9 mouse cellular contexts compared by ENCODE assay signal in the genomic region with DNA sequence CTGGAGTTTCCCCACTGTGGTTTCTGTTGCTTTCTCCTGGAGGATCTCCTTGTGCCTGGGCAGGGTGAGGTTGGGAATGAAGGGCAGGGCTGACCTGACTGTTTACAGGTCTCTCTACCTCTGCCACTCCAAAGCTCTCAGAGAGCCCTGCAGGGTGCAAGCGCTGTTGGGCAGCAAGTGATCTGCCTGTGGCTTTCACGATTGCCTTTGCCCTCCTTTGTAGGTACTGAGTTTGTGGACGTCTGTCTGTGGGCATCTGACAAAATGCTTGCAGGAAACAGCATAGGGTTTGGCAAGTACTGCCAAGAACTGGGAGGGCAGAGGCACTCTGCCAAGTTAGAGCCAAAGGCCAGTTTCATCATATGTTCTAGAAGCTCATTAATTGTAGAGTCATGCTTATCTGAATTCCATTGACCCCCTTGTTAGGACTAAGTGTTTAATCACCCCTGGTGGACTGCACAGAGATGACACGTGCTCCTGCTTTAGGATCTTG. TPM values are rescaled to one million over a fixed set of nuclear protein-coding genes. Genes with fewer than 3 reads are reported as not detected.
DNase-seq lines count a peak whose midpoint lies in the region; ATAC-seq and TF ChIP-seq lines count a peak whose summit lies in the region.
"Had no signal": no experiment of that assay in that cellular context is flagged by ENCODE, and none has a peak within 500 bp of the region (broad histone marks: within the 10 kb centered on the region; RNA-seq: fewer than 3 reads in every experiment).

No protein-coding gene starts in this region.

- H3K4me1 ChIP-seq in liver, postnatal 0 days (ENCODE audit: insufficient read depth) = peaks cover 14% of the 10 kb centered on the region
- H3K4me1 ChIP-seq in bone marrow, adult 2 months (ENCODE audit: control insufficient read depth, insufficient read depth, low read length) = peaks cover 4% of the 10 kb centered on the region; the same call in 1 of the 2 replicates
- peaks cover 6% of the 10 kb centered on the region for H3K4me1 ChIP-seq in kidney, adult 2 months (ENCODE audit: control insufficient read depth, insufficient read depth, low read length)

- intact Hi-C loops in left cerebral cortex, postnatal 25 days (cut with DNase I) = no loop called here

- H3K9me3 ChIP-seq in liver, postnatal 0 days (ENCODE audit: low read length) = no peaks in the 10 kb centered on the region

- H3K4me2 ChIP-seq in liver, postnatal 0 days (ENCODE audit: low read depth, low read length) = peak overlapping the region; percentile 23

- no peak for TF ChIP-seq CTCF in liver, postnatal 0 days (IDR thresholded peaks at IDR 0.05; ENCODE audit: low read depth)
- TF ChIP-seq CTCF in bone marrow, adult 2 months (IDR thresholded peaks at IDR 0.05; ENCODE audit: control insufficient read depth, insufficient read depth, low read length) = no peak
- TF ChIP-seq CTCF in kidney, adult 2 months (conservative IDR thresholded peaks at IDR 0.05; ENCODE audit: insufficient read depth, insufficient read length, low read depth, low read length) = no peak

- no peak for TF ChIP-seq EP300 in liver, postnatal 0 days (IDR thresholded peaks at IDR 0.05; ENCODE audit: low read depth)

- no peaks in the 10 kb centered on the region for H3K27me3 ChIP-seq in liver, postnatal 0 days (ENCODE audit: insufficient read depth, low read length)
- no peaks in the 10 kb centered on the region for H3K27me3 ChIP-seq in kidney, adult 2 months (replicated peaks; ENCODE audit: control insufficient read depth, insufficient read depth, low read length)

- no peak overlapping the region for H3K4me3 ChIP-seq in liver, postnatal 0 days (ENCODE audit: low read depth, low read length)
- H3K4me3 ChIP-seq in bone marrow, adult 2 months (replicated peaks; ENCODE audit: control insufficient read depth, low read depth, low read length) = no peak overlapping the region
- H3K4me3 ChIP-seq in kidney, adult 2 months (ENCODE audit: insufficient read depth, low read depth, low read length) = no peak overlapping the region

- DNase-seq in liver, postnatal 0 days = peak; percentile 58
- no peak for DNase-seq in liver
- peak; percentile 69 for DNase-seq in kidney, adult 2 months
- no peak for DNase-seq in left cerebral cortex, adult 8-10 months (ENCODE audit: low spot score in 2 of 2)
- no peak for DNase-seq in left cerebral cortex, postnatal 25 days (ENCODE audit: low spot score in 2 of 2)
- DNase-seq in layer of hippocampus, adult 8-10 months (ENCODE audit: low spot score in 2 of 2) = no peak

- TF ChIP-seq POLR2A in bone marrow, adult 2 months (IDR thresholded peaks at IDR 0.05; ENCODE audit: borderline replicate concordance, control insufficient read depth, low read depth, low read length) = no peak
- no peak for TF ChIP-seq POLR2A in kidney, adult 2 months (IDR thresholded peaks at IDR 0.05; ENCODE audit: low read depth, low read length)

- H3K9ac ChIP-seq in liver, postnatal 0 days (replicated peaks) = no peak overlapping the region
- H3K9ac ChIP-seq: liver, embryonic 14.5 days had no signal

- H3K27ac ChIP-seq in liver, postnatal 0 days (ENCODE audit: low read depth) = no peak overlapping the region
- H3K27ac ChIP-seq in bone marrow, adult 2 months (ENCODE audit: control insufficient read depth, insufficient read depth, low read depth, low read length, poor library complexity) = peak overlapping the region; percentile 4; the same call in 1 of the 2 replicates
- peak overlapping the region; percentile 66; the same call in 1 of the 2 replicates for H3K27ac ChIP-seq in kidney, adult 2 months (ENCODE audit: insufficient read depth, low read depth, low read length)
- H3K27ac ChIP-seq: liver, embryonic 14.5 days had no signal

- H3K36me3 ChIP-seq in liver, postnatal 0 days (replicated peaks; ENCODE audit: insufficient read depth, low read length) = no peaks in the 10 kb centered on the region
- no peaks in the 10 kb centered on the region for H3K36me3 ChIP-seq in kidney, adult 2 months (ENCODE audit: control insufficient read depth, insufficient read depth, low read length)

- ATAC-seq in liver, postnatal 0 days = peak; percentile 55; the same call in 1 of the 2 replicates
- ATAC-seq in megakaryocyte progenitor cell, adult 5-6 weeks (replicated peaks; ENCODE audit: poor library complexity) = peak; percentile 55

- 22% methylated on average over 4 of the region's 4 CpGs for WGBS in liver, postnatal 0 days (ENCODE audit: insufficient replicate concordance)
- 3% methylated on average over 4 of the region's 4 CpGs for WGBS in bone marrow, adult 2 months
- WGBS in kidney, adult 2 months = 13% methylated on average over 4 of the region's 4 CpGs

RNA-seq across cellular contexts. Expression of a gene that starts 24.4 kb away (rescaled TPM):
- polyA plus RNA-seq in liver, postnatal 0 days (2015; fragmentation: Nextera tagmentation; extraction: Ambion mirVana) = not detected in 2 replicates
- not detected in 2 replicates for polyA plus RNA-seq in bone marrow, adult 2 months (2011; ENCODE audit: insufficient read depth, insufficient read length, low replicate concordance, missing spikeins)
- polyA plus RNA-seq in kidney, adult 2 months (2012; rRNA removed) = 1.5 and 1.9 TPM in 2 replicates
- 0.27 TPM in 1 of 2 replicates, not detected in the other for total RNA-seq in megakaryocyte progenitor cell, adult 5-6 weeks (2015)
- 0.12 TPM in 1 of 2 replicates, not detected in the other for total RNA-seq in megakaryocyte progenitor cell, adult 5-6 weeks (2017)
- total RNA-seq in left cerebral cortex, adult 8-10 months (2022) = 10 to 100 TPM in 2 of 4 experiments, 1 to 10 TPM in 2; 9.0 to 10.3 (median 9.7) TPM
- 1 to 10 TPM; 8.1 to 8.6 TPM for total RNA-seq in left cerebral cortex, postnatal 25 days (2021)
- 1 to 10 TPM; 3.7 to 6.0 (median 4.4) TPM for total RNA-seq in layer of hippocampus, adult 8-10 months (2022)

Comparison
In these comparisons a context has a peak if more than half of its experiments do, and no peak if none do; other contexts are left out.
1. DNase-seq: peak in liver, postnatal 0 days (single experiment) and kidney, adult 2 months (single experiment); none in liver (single experiment), left cerebral cortex, adult 8-10 months (0 of 2), left cerebral cortex, postnatal 25 days (0 of 2) and layer of hippocampus, adult 8-10 months (0 of 2).